Mouse (Mus musculus): ENCODE results near the gene Sirt2. TPM values are rescaled to one million over a fixed set of nuclear protein-coding genes. Genes with fewer than 3 reads are reported as not detected.
A peak's percentile ranks its signal among the peaks of the same experiment; 100 is the strongest.

Sirt2 gene
- 85.8 and 107 TPM in 2 replicates for total RNA-seq (2014; fragmentation: Nextera tagmentation)
- 41.4 and 49.7 TPM in 2 replicates for total RNA-seq (2017)

DNA sequence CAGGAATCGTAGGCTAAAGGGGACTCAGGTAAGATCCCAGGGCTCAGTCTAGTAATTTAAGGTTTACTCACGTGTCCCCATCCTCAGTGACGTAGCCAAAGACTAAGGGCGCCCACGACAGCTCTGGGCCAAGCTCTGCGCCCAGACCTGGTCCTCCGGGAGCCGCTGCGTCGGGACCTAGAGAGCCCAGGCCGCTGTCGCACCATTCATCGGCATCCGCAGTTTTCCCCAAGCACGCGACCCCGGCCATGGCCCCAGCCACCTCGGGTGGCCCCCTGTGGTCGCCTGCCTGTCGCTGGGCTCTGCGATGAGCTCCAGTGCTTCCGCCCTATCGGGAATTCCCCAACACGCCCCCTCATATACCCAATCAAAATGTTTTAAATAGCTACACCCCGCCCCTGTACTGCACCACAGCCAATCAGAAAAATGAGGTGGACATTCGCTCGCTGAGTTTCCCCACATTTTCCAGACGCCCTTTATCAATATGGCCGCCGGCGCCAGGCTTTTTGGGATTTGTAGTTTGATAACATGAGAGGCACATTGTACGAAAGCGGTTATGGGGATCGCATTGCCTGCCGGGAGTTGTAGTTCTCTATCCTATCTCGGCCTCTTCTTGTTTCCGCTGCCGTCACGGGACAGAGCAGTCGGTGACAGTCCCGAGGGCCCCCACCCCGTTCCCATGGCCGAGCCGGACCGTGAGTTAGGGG is at the start of gene Sirt2:
Sirt2 (plus strand) TSS at position 563 of the 707 bp plus-strand sequence.
- ATAC-seq (replicated peaks; ENCODE audit: low FRiP score, low TSS enrichment, poor library complexity, severe bottlenecking) = peak; percentile 83

DNA sequence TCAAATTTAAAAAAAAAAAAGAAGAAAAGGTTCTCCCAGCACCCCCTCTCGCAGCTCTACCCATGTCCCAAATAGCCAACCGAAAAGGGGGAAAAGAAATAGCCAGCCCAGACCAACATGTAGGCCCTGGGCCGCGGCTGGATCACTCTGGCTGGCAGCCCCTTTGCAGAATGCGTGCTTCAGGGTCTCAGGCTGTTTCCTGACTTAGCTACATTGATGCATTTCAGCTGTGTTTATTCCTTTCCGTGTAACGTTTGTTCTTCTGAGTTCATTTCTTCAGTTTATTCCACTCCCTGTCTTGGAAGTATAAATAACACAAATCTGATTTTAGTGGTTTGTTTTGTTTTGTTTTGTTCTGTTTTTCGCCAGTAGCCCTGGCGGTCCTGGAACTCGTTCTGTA is 48.8 kb upstream of the Sirt2 start:
- no peak for ATAC-seq (replicated peaks; ENCODE audit: low FRiP score, low TSS enrichment, poor library complexity, severe bottlenecking)

DNA sequence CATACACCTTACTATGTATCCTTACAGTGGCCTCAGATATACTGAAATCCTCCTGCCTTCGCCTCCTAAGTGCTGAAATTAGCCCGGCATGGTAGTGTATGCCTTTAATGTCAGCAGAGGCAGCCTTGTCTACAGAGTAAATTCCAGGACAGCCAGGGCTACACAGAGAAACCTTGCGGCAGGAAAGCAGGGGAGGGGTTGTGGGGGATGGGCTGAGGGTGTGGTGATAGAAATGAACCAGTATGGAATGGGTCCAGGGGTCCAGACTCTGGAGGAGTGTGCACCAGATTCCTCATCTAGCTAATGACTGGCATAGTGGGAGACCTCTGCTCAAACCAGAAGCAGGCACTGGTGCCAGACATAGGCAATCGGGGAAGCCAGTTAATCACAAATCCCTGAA is 47.4 kb upstream of the Sirt2 start:
- ATAC-seq (replicated peaks; ENCODE audit: low FRiP score, low TSS enrichment, poor library complexity, severe bottlenecking) = no peak

DNA sequence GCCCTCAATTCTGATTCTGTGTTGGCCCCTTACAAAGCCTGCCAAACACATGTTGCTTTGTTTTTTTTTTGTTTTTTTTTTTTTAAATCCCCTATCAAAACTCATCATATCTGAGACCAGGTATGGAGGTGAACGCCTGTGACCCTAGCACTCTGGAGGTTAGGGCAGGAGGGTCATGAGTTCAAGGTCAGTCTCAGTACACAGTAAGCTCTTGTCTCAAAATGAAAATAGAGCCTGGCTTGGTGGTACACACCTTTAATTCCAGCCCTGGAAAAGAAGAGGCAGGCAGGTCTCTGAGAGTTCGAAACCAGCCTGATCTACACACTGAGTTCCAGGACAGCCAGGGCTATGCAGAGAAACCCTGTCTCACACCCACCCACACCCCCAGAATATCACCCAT is 46.9 kb upstream of the Sirt2 start:
- no peak for ATAC-seq (replicated peaks; ENCODE audit: low FRiP score, low TSS enrichment, poor library complexity, severe bottlenecking)

DNA sequence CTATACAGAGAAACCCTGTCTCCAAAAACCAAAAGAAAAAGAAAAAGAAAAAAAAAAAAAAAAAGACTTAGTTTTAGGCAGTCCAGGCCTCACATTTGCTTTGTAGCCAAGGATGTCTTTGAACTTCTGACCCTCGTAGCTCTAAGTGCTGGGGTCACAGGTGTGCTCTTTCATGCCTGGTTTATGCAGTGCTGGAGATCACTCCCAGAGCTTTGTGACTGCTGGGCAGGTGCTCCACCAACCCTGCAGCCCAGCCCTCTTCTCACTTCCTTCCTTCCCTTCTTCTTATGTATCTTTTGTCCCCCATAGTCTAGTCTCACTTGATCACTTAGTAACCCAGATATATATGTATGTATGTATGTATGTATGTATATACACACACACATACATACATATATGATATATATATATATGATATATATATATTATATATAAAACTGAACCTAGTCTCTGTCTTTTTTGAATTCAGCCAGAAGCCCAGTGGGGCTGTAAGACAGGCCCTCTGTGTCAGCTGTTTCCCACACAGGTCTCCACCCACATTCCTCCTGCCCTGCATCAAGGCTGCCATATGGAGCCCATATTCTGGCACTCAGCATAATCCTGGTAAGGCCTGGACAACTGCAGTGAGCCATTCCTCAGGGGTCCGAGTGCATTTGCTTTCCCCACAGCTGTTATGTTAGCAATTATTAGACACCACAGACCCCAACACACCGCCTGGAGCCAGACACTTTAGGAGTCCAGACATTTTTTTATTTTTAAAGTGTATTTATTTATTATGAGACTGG is 45.6 kb upstream of the Sirt2 start:
- ATAC-seq (replicated peaks; ENCODE audit: low FRiP score, low TSS enrichment, poor library complexity, severe bottlenecking) = no peak

DNA sequence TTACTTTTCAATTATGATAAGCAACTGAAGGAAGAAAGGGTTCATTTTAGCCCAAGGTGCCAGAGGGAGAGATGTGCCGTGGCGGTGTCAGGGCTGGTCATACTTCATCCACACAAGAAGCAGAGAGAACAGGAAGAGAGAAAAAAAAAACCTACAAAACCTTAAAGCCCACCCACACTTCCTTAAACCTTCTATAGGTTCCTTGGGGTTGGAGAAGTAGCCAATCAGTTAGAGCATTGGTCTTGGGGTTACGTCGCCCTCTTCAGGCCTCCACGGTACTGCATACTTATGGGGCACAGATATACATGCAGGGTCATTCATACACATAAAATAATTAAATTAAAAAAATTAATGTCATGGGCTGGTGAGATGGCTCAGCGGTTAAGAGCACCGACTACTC is 44.5 kb upstream of the Sirt2 start:
- ATAC-seq (replicated peaks; ENCODE audit: low FRiP score, low TSS enrichment, poor library complexity, severe bottlenecking) = no peak

DNA sequence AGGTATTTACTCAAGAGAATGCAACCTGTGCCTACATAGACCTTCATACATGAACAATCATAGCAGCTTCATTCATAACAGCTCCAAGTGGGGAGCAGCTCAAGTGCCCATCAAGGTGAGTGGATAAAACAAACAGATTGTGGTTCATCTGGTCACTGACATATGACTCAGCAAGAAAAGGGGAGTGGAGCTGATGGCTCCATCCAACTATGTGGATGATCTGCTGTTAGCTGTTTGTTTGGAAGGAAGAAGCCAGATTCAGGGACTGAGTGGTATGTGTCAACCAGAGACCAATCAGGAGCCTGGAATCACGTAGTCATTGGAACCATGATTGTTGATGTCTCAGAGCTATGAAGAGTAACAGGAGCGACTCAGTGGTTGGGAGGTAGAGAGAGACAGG is 41.9 kb upstream of the Sirt2 start:
- ATAC-seq (replicated peaks; ENCODE audit: low FRiP score, low TSS enrichment, poor library complexity, severe bottlenecking) = no peak

DNA sequence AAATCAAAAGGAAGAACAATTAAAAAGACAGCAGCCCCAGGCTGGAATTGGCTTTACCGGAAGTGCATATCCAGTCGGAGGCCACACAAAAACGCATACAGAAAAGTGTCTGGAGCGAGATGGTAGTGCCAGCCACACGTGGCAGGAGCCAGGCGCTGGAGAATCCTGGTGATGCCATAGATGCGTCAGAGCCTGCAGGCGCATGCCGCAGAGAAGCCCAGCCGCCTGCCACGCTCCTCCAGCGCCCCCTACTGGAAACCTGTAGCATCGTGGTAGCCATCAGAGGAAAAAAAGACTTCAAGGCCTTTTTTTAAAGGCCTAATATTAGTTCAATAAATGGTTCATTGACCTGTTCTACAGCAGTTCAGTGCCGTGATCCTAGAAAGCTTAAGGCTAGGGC is 39.9 kb upstream of the Sirt2 start:
- ATAC-seq (replicated peaks; ENCODE audit: low FRiP score, low TSS enrichment, poor library complexity, severe bottlenecking) = peak; percentile 68; the same call in 1 of the 2 replicates

DNA sequence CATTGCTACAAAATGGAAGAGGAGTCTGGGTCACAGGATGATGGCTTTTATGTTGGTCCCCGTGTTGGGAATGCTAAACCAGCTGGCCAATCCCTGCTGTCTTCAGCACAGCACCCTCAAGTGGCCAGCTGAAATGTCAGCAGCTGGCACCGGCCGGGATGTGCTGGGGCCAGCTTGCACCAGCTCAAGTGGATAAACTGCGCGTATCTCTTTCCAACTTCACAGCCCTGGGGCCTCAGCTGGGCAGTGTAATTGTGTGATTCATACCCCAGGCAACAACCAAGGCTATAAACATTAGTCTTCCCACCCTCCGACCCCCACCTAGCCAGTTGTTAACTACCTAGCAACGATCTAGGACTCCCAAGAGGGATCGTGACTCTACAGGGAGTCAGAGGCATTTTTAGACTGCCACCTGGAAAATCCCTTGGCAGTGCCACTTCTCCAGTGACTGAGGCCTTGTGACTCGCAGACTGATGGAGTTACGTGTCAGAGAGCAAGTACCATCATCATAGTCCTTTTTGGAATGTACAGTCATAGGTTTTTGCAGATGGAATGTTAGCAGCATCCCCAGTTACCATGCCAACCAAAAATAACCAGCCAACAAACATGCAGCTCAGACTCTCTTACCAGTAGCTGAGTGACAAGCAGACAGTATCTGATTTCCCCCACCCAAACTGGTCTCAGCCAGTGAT is 38.7 kb upstream of the Sirt2 start:
- ATAC-seq (replicated peaks; ENCODE audit: low FRiP score, low TSS enrichment, poor library complexity, severe bottlenecking) = no peak

DNA sequence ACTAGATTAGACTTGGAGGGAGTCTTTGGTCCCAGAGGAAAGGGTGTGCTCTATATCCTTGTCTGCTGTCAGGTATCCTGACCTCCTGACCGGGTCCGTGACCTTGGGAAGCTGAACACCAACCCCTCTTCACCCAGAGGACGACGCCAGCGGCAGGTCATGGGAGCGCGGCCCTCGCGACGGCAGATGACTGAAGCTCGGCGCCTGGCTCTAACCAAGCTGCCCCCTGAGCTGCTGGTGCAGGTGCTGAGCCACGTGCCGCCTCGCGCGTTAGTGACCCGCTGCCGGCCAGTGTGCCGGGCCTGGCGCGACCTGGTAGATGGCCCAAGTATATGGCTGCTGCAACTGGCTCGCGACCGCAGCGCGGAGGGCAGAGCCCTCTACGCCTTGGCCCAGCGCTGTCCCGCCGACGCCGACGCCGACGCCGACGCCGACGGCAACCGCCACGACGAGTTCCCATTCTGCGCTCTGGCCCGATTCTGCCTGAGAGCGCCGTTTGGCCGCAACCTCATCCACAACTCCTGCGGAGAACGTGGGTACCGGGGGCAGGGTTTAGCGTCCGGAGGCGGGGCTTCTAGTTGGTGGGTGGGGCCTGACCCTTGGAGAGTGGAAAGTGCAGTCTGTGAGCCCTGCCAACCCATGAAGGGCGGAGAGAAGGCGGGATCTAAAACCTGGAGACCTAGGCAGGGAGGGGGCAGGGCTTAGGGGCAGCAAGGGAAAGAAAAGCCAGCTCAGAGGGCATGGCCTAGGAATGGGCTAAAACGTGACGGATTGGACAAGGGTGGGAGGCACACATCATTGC is 34.0 kb upstream of the Sirt2 start:
- peak; percentile 97 for ATAC-seq (replicated peaks; ENCODE audit: low FRiP score, low TSS enrichment, poor library complexity, severe bottlenecking)

DNA sequence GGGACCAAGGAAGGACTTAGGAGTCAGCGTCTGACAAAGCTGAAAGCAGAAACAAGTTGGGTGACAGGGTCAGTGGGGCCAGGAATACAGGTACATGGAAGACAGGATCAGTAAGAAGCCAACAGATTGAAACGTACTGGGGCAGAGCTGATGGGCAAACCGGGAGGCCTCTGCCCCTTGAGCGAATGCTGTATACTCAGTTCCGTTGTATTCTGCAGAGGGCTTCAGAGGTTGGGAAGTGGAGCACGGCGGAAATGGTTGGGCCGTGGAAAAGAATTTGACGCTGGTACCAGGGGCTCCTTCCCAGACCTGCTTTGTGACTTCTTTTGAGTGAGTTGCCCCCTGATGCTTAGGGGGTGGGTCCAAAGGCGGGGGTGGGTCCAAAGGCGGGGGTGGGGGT is 33.3 kb upstream of the Sirt2 start:
- no peak for ATAC-seq (replicated peaks; ENCODE audit: low FRiP score, low TSS enrichment, poor library complexity, severe bottlenecking)

DNA sequence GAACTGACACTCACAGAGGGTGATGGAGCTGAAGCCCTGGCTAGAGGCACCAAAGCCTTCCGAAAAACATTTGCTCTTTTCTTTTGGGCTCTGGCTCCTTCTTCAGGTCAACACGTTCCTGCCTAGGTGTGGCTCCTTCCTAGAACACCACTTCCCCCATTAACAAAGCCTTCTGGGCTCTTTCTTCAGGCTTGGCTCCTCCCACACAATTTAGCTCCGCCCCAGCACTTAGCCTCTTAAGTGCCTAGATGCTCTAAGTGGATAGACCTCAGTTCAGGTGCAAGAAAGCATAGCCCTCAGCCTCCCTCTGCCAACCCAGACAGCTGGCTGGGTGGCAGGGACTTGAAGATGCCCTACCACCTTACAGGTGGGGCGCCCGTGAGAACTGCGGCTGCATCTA is 30.8 kb upstream of the Sirt2 start:
- ATAC-seq (replicated peaks; ENCODE audit: low FRiP score, low TSS enrichment, poor library complexity, severe bottlenecking) = no peak

DNA sequence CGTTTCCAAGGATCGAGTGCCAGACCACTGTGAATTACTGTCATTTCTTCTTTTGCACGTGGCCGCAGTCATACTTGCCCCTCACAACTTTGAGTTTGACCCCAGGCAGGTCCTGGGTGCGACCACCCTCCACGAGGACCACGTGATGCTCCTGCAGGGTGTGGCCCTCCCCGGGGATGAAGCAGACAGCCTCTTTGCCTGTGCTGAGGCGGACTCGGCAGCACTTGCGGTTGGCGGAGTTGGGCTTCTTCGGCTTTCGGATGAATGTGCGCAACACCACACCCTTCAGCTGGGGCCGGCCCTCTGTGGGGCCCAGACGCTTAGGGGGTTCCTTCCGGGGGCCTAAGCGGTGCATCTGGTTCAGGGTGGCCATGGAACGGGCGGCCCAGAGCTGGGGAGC is 26.7 kb upstream of the Sirt2 start:
- no peak for ATAC-seq (replicated peaks; ENCODE audit: low FRiP score, low TSS enrichment, poor library complexity, severe bottlenecking)

DNA sequence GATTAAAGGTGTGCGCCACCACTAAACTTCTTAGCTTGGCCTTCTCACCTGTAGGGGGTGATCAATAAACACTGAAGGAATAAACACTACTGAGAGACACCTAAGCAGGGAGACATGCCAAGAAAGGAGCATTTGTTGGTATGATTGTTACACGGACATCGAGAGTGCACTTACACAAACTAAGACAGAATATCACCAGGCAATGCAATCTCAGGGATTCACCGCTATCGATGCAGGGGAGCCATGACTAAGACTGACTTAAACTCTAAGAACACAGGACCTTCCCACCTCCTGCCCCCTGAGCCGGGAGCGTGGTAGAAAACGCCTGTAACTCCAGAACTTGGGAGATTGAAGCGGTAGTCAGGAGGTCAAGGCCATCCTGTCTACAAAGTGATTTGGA is 25.6 kb upstream of the Sirt2 start:
- ATAC-seq (replicated peaks; ENCODE audit: low FRiP score, low TSS enrichment, poor library complexity, severe bottlenecking) = no peak; the same call in 1 of the 2 replicates

DNA sequence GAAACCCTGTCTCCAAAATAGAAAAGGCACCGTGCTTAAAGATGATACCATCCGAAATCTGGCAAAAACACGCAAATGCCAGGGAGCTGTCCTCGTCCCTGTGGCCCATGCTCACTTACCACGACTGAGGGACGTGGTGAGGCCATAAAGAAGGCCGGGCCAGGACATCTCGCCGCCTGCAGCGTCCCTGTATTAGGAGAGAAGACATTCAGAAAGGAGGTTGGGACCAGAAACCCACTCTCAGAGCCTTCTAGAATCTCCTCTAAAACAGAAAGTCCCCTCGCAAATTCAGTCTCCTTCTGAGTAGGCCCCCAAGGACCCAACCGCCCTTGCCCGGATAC is 25.2 kb upstream of the Sirt2 start:
- peak; percentile 1; the same call in 1 of the 2 replicates for ATAC-seq (replicated peaks; ENCODE audit: low FRiP score, low TSS enrichment, poor library complexity, severe bottlenecking)

DNA sequence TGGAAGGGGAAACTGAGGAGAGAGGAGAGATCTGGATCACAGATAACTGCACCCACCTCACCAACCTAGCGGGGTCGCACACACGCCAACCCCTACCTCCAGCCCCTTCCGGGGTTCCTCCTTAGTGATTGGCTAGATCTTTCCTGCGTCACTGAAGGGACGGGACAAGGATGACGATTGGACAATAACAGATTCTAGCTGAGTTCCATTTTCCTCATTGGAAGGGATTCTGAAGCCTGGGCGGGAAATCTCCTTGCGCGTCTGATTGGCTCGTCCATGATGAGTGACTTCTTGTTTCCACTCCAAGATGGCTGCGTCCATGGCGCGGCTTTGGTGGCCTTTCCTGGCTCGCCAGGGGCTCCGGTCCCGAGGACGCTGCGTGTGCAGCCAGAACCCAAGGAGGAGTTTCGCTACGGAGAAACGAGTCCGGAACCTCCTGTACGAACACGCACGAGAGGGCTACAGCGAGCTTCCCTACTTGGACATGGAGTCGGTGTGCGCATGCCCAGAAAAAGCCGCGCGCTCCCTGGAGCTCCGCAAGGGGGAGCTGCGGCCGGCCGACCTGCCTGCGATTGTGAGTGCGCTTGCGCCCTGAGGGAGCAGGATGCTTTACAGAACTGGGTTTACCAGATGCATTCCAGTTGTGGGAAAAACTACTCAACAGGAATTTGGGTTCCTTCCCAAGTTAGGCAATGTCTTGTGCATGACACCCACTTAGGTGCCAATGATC is 24.7 kb upstream of the Sirt2 start, which contains the start of the genes Mrps12 and Sars2:
Mrps12 (minus strand) TSS at position 112 of the 730 bp plus-strand sequence.
Sars2 (plus strand) TSS at position 284 of the 730 bp plus-strand sequence.
- ATAC-seq (replicated peaks; ENCODE audit: low FRiP score, low TSS enrichment, poor library complexity, severe bottlenecking) = peak; percentile 93

DNA sequence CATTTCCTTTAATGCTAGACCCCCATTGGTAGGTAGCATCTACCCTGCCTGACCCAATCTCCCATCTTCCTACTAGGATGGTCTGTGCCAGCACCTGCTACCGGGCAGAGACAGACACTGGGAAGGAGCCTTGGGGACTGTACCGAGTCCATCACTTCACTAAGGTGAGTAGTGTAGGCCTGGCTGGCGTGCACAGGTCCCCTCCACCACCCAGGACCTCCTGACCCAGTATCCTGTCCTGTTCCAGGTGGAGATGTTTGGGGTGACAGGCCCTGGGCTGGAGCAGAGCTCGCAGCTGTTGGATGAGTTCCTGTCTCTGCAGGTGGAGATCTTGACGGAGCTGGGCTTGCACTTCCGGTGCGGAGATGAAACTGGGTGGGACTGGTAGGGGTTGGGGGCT is 16.6 kb upstream of the Sirt2 start:
- no peak for ATAC-seq (replicated peaks; ENCODE audit: low FRiP score, low TSS enrichment, poor library complexity, severe bottlenecking)

DNA sequence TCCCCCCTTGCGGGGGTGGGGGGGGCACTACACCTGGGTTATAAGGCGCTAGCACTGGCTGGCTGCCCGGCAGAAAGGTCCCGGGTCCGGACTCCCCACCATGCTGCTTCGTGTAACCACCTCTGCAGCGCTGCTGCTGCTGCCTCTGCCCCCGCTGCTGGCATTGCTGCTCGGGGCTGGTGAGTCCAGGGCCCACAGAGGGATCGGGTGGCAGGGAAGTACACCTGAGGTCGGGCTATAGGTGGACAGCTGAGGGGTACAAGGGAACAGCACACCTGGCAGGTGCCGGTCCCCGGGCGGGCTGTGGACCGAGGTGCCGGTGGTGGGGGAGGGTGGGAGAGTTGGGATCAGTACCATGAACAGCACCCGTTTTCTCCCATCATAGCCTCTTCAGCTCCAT is 10.5 kb upstream of the Sirt2 start, which contains the start of gene Ccer2:
Ccer2 (plus strand) TSS at position 96 of the 400 bp plus-strand sequence.
- ATAC-seq (replicated peaks; ENCODE audit: low FRiP score, low TSS enrichment, poor library complexity, severe bottlenecking) = no peak

DNA sequence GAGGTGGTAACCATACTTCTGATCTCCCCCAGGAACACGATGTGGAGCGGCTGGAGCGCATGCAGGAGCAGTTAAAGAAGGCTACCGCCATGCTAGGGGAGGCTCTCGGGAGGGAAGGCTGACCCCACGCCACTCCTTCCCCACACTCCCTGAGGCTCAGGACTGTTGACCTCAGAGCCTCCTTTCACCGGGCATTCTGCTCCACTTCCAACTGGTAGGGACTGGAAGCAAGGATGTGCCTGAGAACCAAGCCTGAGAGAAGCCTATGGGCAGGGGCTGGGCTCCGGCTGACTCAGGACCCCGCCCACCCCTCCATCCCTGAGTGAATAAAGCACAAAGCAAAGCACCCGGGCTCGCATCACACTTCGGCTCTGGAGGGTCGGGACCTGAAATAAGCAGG is 7.9 kb upstream of the Sirt2 start:
- ATAC-seq (replicated peaks; ENCODE audit: low FRiP score, low TSS enrichment, poor library complexity, severe bottlenecking) = no peak

All from megakaryocyte-erythroid progenitor cell, adult 5-6 weeks (primary cell).